Mouse (Mus musculus) brain, embryonic 14.5 days (tissue): ENCODE results near the gene Kif26b.

Experiments
- CTCF ChIP-seq: fragments of 200-500 bp; IDR thresholded peaks from 2 replicates; pipeline ENCODE4 v1.5.1; 2012; ENCODE audit warnings: inconsistent platforms, mild to moderate bottlenecking, moderate library complexity, borderline replicate concordance; ENCODE audit not compliant: insufficient read depth, insufficient read length; ENCODE audit errors: extremely low read depth
- POLR2A ChIP-seq: fragments of 200-500 bp; IDR thresholded peaks from 2 replicates; pipeline ENCODE4 v1.6.1; 2012; ENCODE audit warnings: mild to moderate bottlenecking, inconsistent platforms, borderline replicate concordance; ENCODE audit not compliant: poor library complexity, insufficient read depth, insufficient read length, severe bottlenecking; ENCODE audit errors: extremely low read depth

GRCm38 (mm10) chr1:178609151-178609775, 80.3 kb downstream of the Kif26b start:
- TF ChIP-seq CTCF (no peak), POLR2A (no peak)
